ENCODE assay signal across 12 mouse cellular contexts in the genomic region with DNA sequence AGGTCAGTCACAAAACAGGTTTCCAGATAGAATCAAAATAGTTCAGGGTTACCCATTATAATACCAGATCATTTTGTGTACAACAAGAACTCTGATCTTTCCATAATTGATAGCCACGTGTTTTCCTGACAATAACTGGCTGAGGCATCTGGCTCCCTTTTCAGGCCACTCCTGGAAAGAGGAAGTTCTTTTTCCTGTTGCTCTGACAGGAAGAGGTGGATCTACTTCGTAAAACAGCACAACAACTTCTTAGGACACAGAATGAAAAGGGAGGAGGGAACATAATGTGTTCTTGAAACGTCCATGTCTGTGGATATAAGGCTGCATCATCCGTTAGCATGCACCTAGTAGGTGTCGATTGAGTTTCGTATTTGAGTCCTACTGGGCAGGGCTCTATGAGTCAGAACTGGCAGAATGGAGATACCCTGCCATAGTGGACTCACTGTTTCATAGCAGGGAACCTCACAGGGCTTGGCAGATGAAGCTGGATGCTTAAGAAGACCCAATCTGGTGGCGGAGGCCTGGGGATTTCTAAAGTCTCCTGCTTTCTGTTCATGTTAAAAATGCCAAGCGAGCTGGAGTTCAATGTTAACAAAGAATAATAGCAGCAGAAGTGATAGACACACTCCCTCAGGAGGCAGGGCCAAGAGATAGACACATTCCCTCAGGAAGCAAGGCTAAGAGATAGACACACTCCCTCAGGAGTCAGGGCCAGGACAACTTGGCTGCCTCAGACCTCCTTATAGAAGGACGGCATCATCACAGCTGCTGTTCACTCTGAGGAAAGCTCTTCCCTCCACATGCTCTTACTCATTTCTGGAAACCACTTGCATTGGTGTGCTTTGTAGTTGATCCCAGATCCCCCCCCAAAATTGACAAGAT. TPM values are rescaled to one million over a fixed set of nuclear protein-coding genes. Genes with fewer than 3 reads are reported as not detected.
DNase-seq lines count a peak whose midpoint lies in the region; ATAC-seq and TF ChIP-seq lines count a peak whose summit lies in the region.
"Had no signal": no experiment of that assay in that cellular context is flagged by ENCODE, and none has a peak within 500 bp of the region (broad histone marks: within the 10 kb centered on the region; RNA-seq: fewer than 3 reads in every experiment).

No protein-coding gene starts in this region.

- peak; percentile 85 for ATAC-seq in lung, postnatal 0 days
- no peak for ATAC-seq in intestine, embryonic 16.5 days
- ATAC-seq: intestine, embryonic 15.5 days had no signal

- no peaks in the 10 kb centered on the region for H3K9me3 ChIP-seq in lung, postnatal 0 days (ENCODE audit: low read length)
- H3K9me3 ChIP-seq in intestine, embryonic 16.5 days (ENCODE audit: control insufficient read depth, low read length) = no peaks in the 10 kb centered on the region
- H3K9me3 ChIP-seq: intestine, embryonic 15.5 days had no signal

- no peaks in the 10 kb centered on the region for H3K36me3 ChIP-seq in lung, postnatal 0 days (ENCODE audit: insufficient read depth, low read length)
- no peaks in the 10 kb centered on the region for H3K36me3 ChIP-seq in intestine, embryonic 16.5 days (ENCODE audit: control insufficient read depth, insufficient read depth, low read length)
- H3K36me3 ChIP-seq: intestine, embryonic 15.5 days had no signal

- no peaks in the 10 kb centered on the region for H3K27me3 ChIP-seq in lung, postnatal 0 days (replicated peaks; ENCODE audit: insufficient read depth, low read length)
- no peaks in the 10 kb centered on the region for H3K27me3 ChIP-seq in intestine, embryonic 16.5 days (replicated peaks; ENCODE audit: control insufficient read depth, insufficient read depth, low read length)
- H3K27me3 ChIP-seq: intestine, embryonic 15.5 days had no signal

- peak; percentile 96 for TF ChIP-seq EP300 in lung, postnatal 0 days (IDR thresholded peaks at IDR 0.05)

- H3K27ac ChIP-seq in cortical plate, adult 2 months (ENCODE audit: insufficient read depth, low read length) = peak overlapping the region; percentile 78
- H3K27ac ChIP-seq in lung, postnatal 0 days (ENCODE audit: low read length) = peak overlapping the region; percentile 64
- no peak overlapping the region; the same call in 1 of the 2 replicates for H3K27ac ChIP-seq in intestine, embryonic 16.5 days (ENCODE audit: low read length)
- H3K27ac ChIP-seq: intestine, embryonic 15.5 days had no signal

- no peak overlapping the region for H3K4me2 ChIP-seq in lung, postnatal 0 days (replicated peaks; ENCODE audit: low read depth, low read length)
- H3K4me2 ChIP-seq in intestine, embryonic 16.5 days (ENCODE audit: low read depth, low read length) = no peak overlapping the region
- H3K4me2 ChIP-seq: intestine, embryonic 15.5 days had no signal

- no peak for TF ChIP-seq POLR2A in cortical plate, adult 2 months (IDR thresholded peaks at IDR 0.05; ENCODE audit: extremely low read depth, insufficient read depth, low read length)

- H3K4me1 ChIP-seq in cortical plate, adult 2 months (ENCODE audit: control insufficient read depth, insufficient read depth, low read length) = no peaks in the 10 kb centered on the region
- H3K4me1 ChIP-seq in lung, postnatal 0 days (ENCODE audit: insufficient read depth, low read depth, low read length) = no peaks in the 10 kb centered on the region
- H3K4me1 ChIP-seq in intestine, embryonic 16.5 days (ENCODE audit: control insufficient read depth, insufficient read depth, low read length) = no peaks in the 10 kb centered on the region
- H3K4me1 ChIP-seq: intestine, embryonic 15.5 days had no signal

- H3K9ac ChIP-seq in lung, postnatal 0 days (replicated peaks; ENCODE audit: low read depth) = no peak overlapping the region
- H3K9ac ChIP-seq in intestine, embryonic 16.5 days (ENCODE audit: low read depth, low read length) = no peak overlapping the region
- H3K9ac ChIP-seq: intestine, embryonic 15.5 days had no signal

- no peak overlapping the region for H3K4me3 ChIP-seq in cortical plate, adult 2 months (ENCODE audit: insufficient read depth, low read length)
- no peak overlapping the region for H3K4me3 ChIP-seq in lung, postnatal 0 days (ENCODE audit: low read depth, low read length)
- no peak overlapping the region for H3K4me3 ChIP-seq in intestine, embryonic 16.5 days (ENCODE audit: low read length)
- H3K4me3 ChIP-seq: intestine, embryonic 15.5 days had no signal

- 58% methylated on average over 9 of the region's 9 CpGs for WGBS in lung, postnatal 0 days
- 75% methylated on average over 9 of the region's 9 CpGs for WGBS in intestine, embryonic 16.5 days

- DNase-seq in adrenal gland, adult (ENCODE audit: inconsistent age in 2 of 2, low spot score in 1 of 2) = peak; percentile 15 to 48
- DNase-seq in adrenal gland, postnatal 14 days = no peak
- peak; percentile 13 to 66 for DNase-seq in kidney, adult 8-10 months
- peak; percentile 64 for DNase-seq in lung, postnatal 0 days (ENCODE audit: low spot score)
- DNase-seq in thymus, postnatal 14 days = no peak
- no peak for DNase-seq in frontal cortex, adult 2 months (ENCODE audit: extremely low spot score in 1 of 2, low spot score in 1 of 2)
- DNase-seq: cerebellum, postnatal 10 days; gastrocnemius, postnatal 25 days had no signal

- no peak for TF ChIP-seq CTCF in cortical plate, adult 2 months (IDR thresholded peaks at IDR 0.05; ENCODE audit: extremely low read depth, insufficient read depth, low read length)
- no peak for TF ChIP-seq CTCF in lung, postnatal 0 days (IDR thresholded peaks at IDR 0.05)

RNA-seq across cellular contexts. Expression of a gene that starts 13.1 kb away (rescaled TPM):
- 64.7 and 72.0 TPM in 2 replicates for total RNA-seq in adrenal gland, postnatal 14 days (2021)
- 20.2 and 21.2 TPM in 2 replicates for polyA plus RNA-seq in cortical plate, adult 2 months (2012; rRNA removed)
- 36.3 and 41.1 TPM in 2 replicates for polyA plus RNA-seq in lung, postnatal 0 days (2015; fragmentation: Nextera tagmentation; extraction: Ambion mirVana)
- polyA plus RNA-seq in frontal cortex, adult 2 months (2012; rRNA removed) = 21.2 and 22.2 TPM in 2 replicates
- 6.6 and 7.4 TPM in 2 replicates for polyA plus RNA-seq in intestine, embryonic 16.5 days (2015; fragmentation: Nextera tagmentation; extraction: Ambion mirVana)
- total RNA-seq: MEL had no signal

Comparison
In these comparisons a context has a peak if more than half of its experiments do, and no peak if none do; other contexts are left out.
1. DNase-seq: peak in adrenal gland, adult (2 of 2), kidney, adult 8-10 months (2 of 2) and lung, postnatal 0 days (single experiment); none in adrenal gland, postnatal 14 days (single experiment), thymus, postnatal 14 days (single experiment) and frontal cortex, adult 2 months (0 of 2).